Mouse (Mus musculus) MEL (cell line): ENCODE measurements around the gene Ucn2. TPM values are rescaled to one million over a fixed set of nuclear protein-coding genes. Genes with fewer than 3 reads are reported as not detected.

Experiments used
- DNase-seq: peaks from one replicate; pipeline ENCODE4 v3.0.0; 2011; ENCODE audit warnings: low read depth, low spot score
- H3K27ac ChIP-seq: 2 replicates; pipeline ENCODE4 v1.5.1; 2012; ENCODE audit warnings: low read depth, mild to moderate bottlenecking, control low read depth, low read length, moderate library complexity; ENCODE audit not compliant: control insufficient read depth
- H3K27me3 ChIP-seq, 2 experiments: fragments of 150-350 bp in 1 of 2; sonication (generic) in 1 of 2; 2 replicates each; pipeline ENCODE4 v1.6.1; 2012; ENCODE audit warnings: low read length in 2 of 2, mild to moderate bottlenecking in 2 of 2, improper control_type of control experiment in 1 of 2, moderate library complexity in 1 of 2; ENCODE audit not compliant: insufficient read depth in 2 of 2, control insufficient read depth in 1 of 2
- H3K36me3 ChIP-seq, 2 experiments: 2 replicates each; pipeline ENCODE4 v1.6.1; 2012 to 2014; ENCODE audit warnings: low read length in 2 of 2, improper control_type of control experiment in 1 of 2, inconsistent platforms in 1 of 2, mild to moderate bottlenecking in 1 of 2; ENCODE audit not compliant: insufficient read depth in 2 of 2, control insufficient read depth in 1 of 2
- H3K4me1 ChIP-seq, 2 experiments: fragments of 150-350 bp in 1 of 2; sonication (generic) in 1 of 2; 2 replicates each; pipeline ENCODE4 v1.6.1; 2012; ENCODE audit warnings: low read length in 2 of 2, improper control_type of control experiment in 1 of 2, mild to moderate bottlenecking in 1 of 2; ENCODE audit not compliant: insufficient read depth in 2 of 2, control insufficient read depth in 1 of 2
- H3K4me3 ChIP-seq, 2 experiments: fragments of 150-350 bp in 1 of 2; sonication (generic) in 1 of 2; 2 replicates each; pipeline ENCODE4 v1.5.1; 2012; ENCODE audit warnings: low read depth in 2 of 2, low read length in 2 of 2, mild to moderate bottlenecking in 2 of 2, moderate library complexity in 2 of 2, control low read depth in 1 of 2, improper control_type of control experiment in 1 of 2; ENCODE audit not compliant: control insufficient read depth in 1 of 2, insufficient read depth in 1 of 2
- H3K79me2 ChIP-seq: 2 replicates; pipeline ENCODE4 v1.6.1; 2012; ENCODE audit warnings: mild to moderate bottlenecking, low read length, moderate library complexity; ENCODE audit not compliant: control insufficient read depth, poor library complexity, insufficient read depth
- H3K9ac ChIP-seq: 2 replicates; pipeline ENCODE4 v1.6.1; 2012; ENCODE audit warnings: low read depth, mild to moderate bottlenecking, control low read depth, low read length, moderate library complexity; ENCODE audit not compliant: control insufficient read depth, poor library complexity, severe bottlenecking
- H3K9me3 ChIP-seq: fragments of 150-350 bp; sonication (generic); replicated peaks from 2 replicates; pipeline ENCODE4 v1.6.1; 2012; ENCODE audit warnings: mild to moderate bottlenecking, low read length, improper control_type of control experiment, moderate library complexity; ENCODE audit not compliant: insufficient read depth
- BHLHE40 ChIP-seq: IDR thresholded peaks from 2 replicates; pipeline ENCODE4 v1.6.1; 2012; ENCODE audit warnings: low read depth, mild to moderate bottlenecking, inconsistent platforms, low read length, improper control_type of control experiment, borderline replicate concordance
- CHD1 ChIP-seq: IDR thresholded peaks from 2 replicates; pipeline ENCODE4 v1.6.1; 2012; ENCODE audit warnings: low read depth, mild to moderate bottlenecking, inconsistent platforms, low read length, improper control_type of control experiment
- CTCF ChIP-seq, 3 experiments: IDR thresholded peaks in 2 of 3; conservative IDR thresholded peaks in 1 of 3; 2 replicates each; pipeline ENCODE4 v1.5.1; 2011 to 2012; ENCODE audit warnings: low read length in 3 of 3, low read depth in 2 of 3, mild to moderate bottlenecking in 2 of 3, improper control_type of control experiment in 1 of 3, inconsistent platforms in 1 of 3, mixed read lengths in 1 of 3, moderate library complexity in 1 of 3; ENCODE audit not compliant: control insufficient read depth in 1 of 3, insufficient read depth in 1 of 3, poor library complexity in 1 of 3, severe bottlenecking in 1 of 3
- ELF1 ChIP-seq: IDR thresholded peaks from 2 replicates; pipeline ENCODE4 v1.6.1; 2014; ENCODE audit warnings: low read depth, mild to moderate bottlenecking, inconsistent platforms, low read length, improper control_type of control experiment, moderate library complexity
- EP300 ChIP-seq, 2 experiments: IDR thresholded peaks; 2 replicates each; pipeline ENCODE4 v1.6.1; 2011; ENCODE audit warnings: improper control_type of control experiment in 2 of 2, low read length in 2 of 2, low read depth in 1 of 2, mild to moderate bottlenecking in 1 of 2
- GABPA ChIP-seq: IDR thresholded peaks from 2 replicates; pipeline ENCODE4 v1.6.1; 2012; ENCODE audit warnings: low read depth, mild to moderate bottlenecking, inconsistent platforms, low read length, improper control_type of control experiment, moderate library complexity
- GATA1 ChIP-seq: IDR thresholded peaks from 2 replicates; pipeline ENCODE4 v1.6.1; 2011; ENCODE audit warnings: low read depth, low read length, improper control_type of control experiment
- JUND ChIP-seq: IDR thresholded peaks from 2 replicates; pipeline ENCODE4 v1.6.1; 2011; ENCODE audit warnings: low read depth, mild to moderate bottlenecking, improper control_type of control experiment, low read length
- MXI1 ChIP-seq: IDR thresholded peaks from 2 replicates; pipeline ENCODE4 v1.6.1; 2011; ENCODE audit warnings: mild to moderate bottlenecking, low read depth, low read length, improper control_type of control experiment
- MYC ChIP-seq: IDR thresholded peaks from 2 replicates; pipeline ENCODE4 v1.6.1; 2011; ENCODE audit warnings: low read depth, mild to moderate bottlenecking, low read length, improper control_type of control experiment, moderate library complexity
- NELFE ChIP-seq: IDR thresholded peaks from 2 replicates; pipeline ENCODE4 v1.6.1; 2011; ENCODE audit warnings: low read depth, low read length, improper control_type of control experiment
- NRF1 ChIP-seq: IDR thresholded peaks from 2 replicates; pipeline ENCODE4 v1.6.1; 2014; ENCODE audit warnings: low read depth, mild to moderate bottlenecking, inconsistent platforms, low read length, improper control_type of control experiment, moderate library complexity; ENCODE audit not compliant: poor library complexity, insufficient read depth, severe bottlenecking
- POLR2AphosphoS2 ChIP-seq: IDR thresholded peaks from 2 replicates; pipeline ENCODE4 v1.6.1; 2011; ENCODE audit warnings: low read length, improper control_type of control experiment
- POLR2AphosphoS5 ChIP-seq: IDR thresholded peaks from 2 replicates; pipeline ENCODE4 v1.6.1; 2012; ENCODE audit warnings: low read depth, borderline replicate concordance, mild to moderate bottlenecking, inconsistent platforms, low read length, moderate library complexity, mixed read lengths
- RAD21 ChIP-seq: IDR thresholded peaks from 2 replicates; pipeline ENCODE4 v1.6.1; 2011; ENCODE audit warnings: mild to moderate bottlenecking, low read depth, low read length, improper control_type of control experiment
- RCOR1 ChIP-seq: IDR thresholded peaks from 2 replicates; pipeline ENCODE4 v1.6.1; 2012; ENCODE audit warnings: low read depth, mild to moderate bottlenecking, inconsistent platforms, low read length, improper control_type of control experiment
- SIN3A ChIP-seq: IDR thresholded peaks from 2 replicates; pipeline ENCODE4 v1.6.1; 2012; ENCODE audit warnings: low read length, improper control_type of control experiment, inconsistent platforms
- SMC3 ChIP-seq: IDR thresholded peaks from 2 replicates; pipeline ENCODE4 v1.6.1; 2011; ENCODE audit warnings: low read depth, low read length, improper control_type of control experiment
- TAL1 ChIP-seq: IDR thresholded peaks from 2 replicates; pipeline ENCODE4 v1.6.1; 2012; ENCODE audit warnings: mild to moderate bottlenecking, inconsistent platforms, low read length, moderate library complexity, mixed read lengths
- TCF12 ChIP-seq: IDR thresholded peaks from 2 replicates; pipeline ENCODE4 v1.6.1; 2014; ENCODE audit warnings: low read depth, mild to moderate bottlenecking, inconsistent platforms, low read length, improper control_type of control experiment, moderate library complexity
- UBTF ChIP-seq: IDR thresholded peaks from 2 replicates; pipeline ENCODE4 v1.6.1; 2012; ENCODE audit warnings: low read depth, mild to moderate bottlenecking, inconsistent platforms, low read length, improper control_type of control experiment, moderate library complexity, borderline replicate concordance; ENCODE audit not compliant: insufficient read depth
- USF1 ChIP-seq: IDR thresholded peaks from 2 replicates; pipeline ENCODE4 v1.6.1; 2014; ENCODE audit warnings: low read depth, mild to moderate bottlenecking, inconsistent platforms, low read length, improper control_type of control experiment, moderate library complexity
- USF2 ChIP-seq, 2 experiments: IDR thresholded peaks; 2 replicates each; pipeline ENCODE4 v1.6.1; 2011 to 2012; ENCODE audit warnings: improper control_type of control experiment in 2 of 2, low read length in 2 of 2, borderline replicate concordance in 1 of 2, inconsistent platforms in 1 of 2, low read depth in 1 of 2, mild to moderate bottlenecking in 1 of 2; ENCODE audit not compliant: insufficient read depth in 1 of 2
- ZC3H11A ChIP-seq: IDR thresholded peaks from 2 replicates; pipeline ENCODE4 v1.6.1; 2012; ENCODE audit warnings: low read depth, mild to moderate bottlenecking, inconsistent platforms, low read length, improper control_type of control experiment
- ZKSCAN1 ChIP-seq: IDR thresholded peaks from 2 replicates; pipeline ENCODE4 v1.6.1; 2012; ENCODE audit warnings: low read depth, mild to moderate bottlenecking, inconsistent platforms, low read length, improper control_type of control experiment, moderate library complexity
- ZNF384 ChIP-seq: IDR thresholded peaks from 2 replicates; pipeline ENCODE4 v1.6.1; 2012; ENCODE audit warnings: low read depth, mild to moderate bottlenecking, inconsistent platforms, low read length, improper control_type of control experiment
- polyA plus RNA-seq, 2 experiments: library from polyadenylated mRNA; stranded (reverse) in 1 of 2; unstranded in 1 of 2; fragments of >175 nt in 1 of 2; fragments of >200 nt in 1 of 2; gene quantifications; 2 replicates each; pipeline versions ENCODE4 v1.2.1 to v1.2.4; 2012; ENCODE audit warnings: low replicate concordance in 2 of 2, low read depth in 1 of 2; ENCODE audit not compliant: insufficient read length in 2 of 2, insufficient read depth in 1 of 2, missing spikeins in 1 of 2
- total RNA-seq: library from RNA; depleted of rRNA; stranded (reverse); fragments of 300-350 nt; gene quantifications from 2 replicates; pipeline ENCODE4 v1.2.3, GENCODE M21; 2012

The Ucn2 gene
- total and polyA plus RNA-seq, 3 experiments: 0.12 to 0.19 TPM; not detected in 1

DNA sequence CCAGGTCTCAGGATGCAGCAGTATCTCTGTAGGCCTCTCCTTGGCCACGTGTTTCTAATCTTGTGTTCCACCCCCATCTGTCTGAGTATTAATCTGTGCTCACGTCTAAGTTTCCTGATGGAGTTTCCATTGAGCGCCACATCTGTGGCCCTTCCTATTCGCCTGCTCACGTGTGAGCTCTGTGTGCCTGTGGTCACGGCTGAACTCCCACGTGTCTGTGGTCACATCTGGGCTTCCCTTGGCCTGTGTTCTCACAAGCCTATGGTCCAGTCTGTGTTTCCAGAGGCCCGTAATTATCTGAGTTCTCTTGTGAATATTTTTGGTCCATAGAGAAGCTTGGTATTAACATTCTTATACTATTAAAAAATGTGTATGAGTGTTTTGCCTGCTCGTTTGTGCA lies 9.3 kb upstream of the Ucn2 start:
- no peak for DNase-seq
- Histone ChIP-seq H3K9ac (no peak overlapping the region), H3K9me3 (no peaks in the 10 kb centered on the region), H3K27me3 (no peaks in the 10 kb centered on the region), H3K27ac (no peak overlapping the region), H3K36me3 (no peaks in the 10 kb centered on the region), H3K79me2 (no peaks in the 10 kb centered on the region), H3K4me3 (no peak overlapping the region), H3K4me1 (no peaks in the 10 kb centered on the region)
- TF ChIP-seq ZC3H11A (no peak), RAD21 (no peak), GABPA (no peak), NRF1 (no peak), CTCF (IDR thresholded peaks at IDR 0.05 in 2 of 3, conservative IDR thresholded peaks at IDR 0.05 in 1 of 3; ENCODE audit: control insufficient read depth in 1 of 3, insufficient read depth in 1 of 3, low read depth in 2 of 3, low read length in 3 of 3, poor library complexity in 1 of 3, severe bottlenecking in 1 of 3) (no peak), MXI1 (no peak), TAL1 (no peak), USF2 (IDR thresholded peaks at IDR 0.05; ENCODE audit: borderline replicate concordance in 1 of 2, insufficient read depth in 1 of 2, low read depth in 1 of 2, low read length in 2 of 2) (no peak), NELFE (no peak), USF1 (no peak), POLR2AphosphoS5 (no peak), SIN3A (no peak), EP300 (IDR thresholded peaks at IDR 0.05; ENCODE audit: low read depth in 1 of 2, low read length in 2 of 2) (no peak), JUND (no peak), ELF1 (no peak), CHD1 (no peak), POLR2AphosphoS2 (no peak), RCOR1 (no peak), MYC (no peak), BHLHE40 (no peak)

DNA sequence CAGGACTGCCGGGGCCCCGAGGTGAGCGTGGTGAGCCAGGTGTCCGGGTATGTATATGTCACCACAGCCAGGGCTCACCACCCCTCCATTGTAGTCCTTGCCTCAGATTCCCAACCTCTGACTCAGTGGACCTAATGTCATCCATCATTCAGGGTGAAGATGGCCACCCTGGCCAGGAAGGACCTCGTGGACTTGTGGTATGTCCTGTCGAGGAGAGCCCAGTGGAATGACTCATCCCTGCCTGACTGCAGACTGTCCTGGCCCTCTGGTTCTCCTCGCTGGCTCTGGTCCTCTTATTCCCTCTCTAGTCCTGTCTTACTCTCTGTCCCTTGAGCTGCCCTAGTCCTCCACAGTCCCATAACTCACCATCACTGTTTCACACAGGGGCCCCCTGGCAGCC lies 7.8 kb upstream of the Ucn2 start:
- no peak overlapping the region for H3K27ac ChIP-seq
- no peaks in the 10 kb centered on the region for H3K79me2 ChIP-seq
- no peak for DNase-seq
- H3K9ac ChIP-seq: no peak overlapping the region
- TF ChIP-seq USF2 (IDR thresholded peaks at IDR 0.05; ENCODE audit: borderline replicate concordance in 1 of 2, insufficient read depth in 1 of 2, low read depth in 1 of 2, low read length in 2 of 2) (no peak), CHD1 (no peak), ZKSCAN1 (no peak), SMC3 (no peak), TCF12 (no peak), ZNF384 (no peak), EP300 (IDR thresholded peaks at IDR 0.05; ENCODE audit: low read depth in 1 of 2, low read length in 2 of 2) (no peak), GATA1 (no peak), UBTF (no peak)
- H3K36me3 ChIP-seq: no peaks in the 10 kb centered on the region
- peaks cover 1 to 7% of the 10 kb centered on the region in 2 experiments; a peak in 1 of 4 replicates for H3K4me1 ChIP-seq
- H3K4me3 ChIP-seq: no peak overlapping the region
- no peaks in the 10 kb centered on the region for H3K27me3 ChIP-seq
- H3K9me3 ChIP-seq: no peaks in the 10 kb centered on the region
